Mouse (Mus musculus) liver, embryonic 14.5 days (tissue): ENCODE results near the gene Hist1h4f. TPM values are rescaled to one million over a fixed set of nuclear protein-coding genes. Genes with fewer than 3 reads are reported as not detected.

Experiments used
- ATAC-seq: fragments of 200-750 bp; cut with Nextera tagmentation; 2 replicates; pipeline ENCODE4 v1.8.0; 2017; ENCODE audit warnings: moderate number of reproducible peaks, mild to moderate bottlenecking, moderate library complexity; ENCODE audit not compliant: insufficient read depth
- DNase-seq, 3 experiments: peaks; one replicate each; pipeline ENCODE4 v3.0.0-alpha.2; 2012 to 2013; ENCODE audit warnings: low read depth in 3 of 3, low spot score in 3 of 3
- H3K27ac ChIP-seq: fragments of 300-500 bp; sonication (generic); 2 replicates; pipeline ENCODE4 v1.5.1; 2014; ENCODE audit warnings: moderate library complexity, mild to moderate bottlenecking, control low read depth, inconsistent platforms
- H3K27me3 ChIP-seq: fragments of 300-500 bp; sonication (generic); 2 replicates; pipeline ENCODE4 v1.6.1; 2014; ENCODE audit warnings: mild to moderate bottlenecking, low read length, moderate library complexity; ENCODE audit not compliant: control insufficient read depth, insufficient read depth
- H3K36me3 ChIP-seq: fragments of 300-500 bp; sonication (generic); replicated peaks from 2 replicates; pipeline ENCODE4 v1.6.1; 2014; ENCODE audit warnings: low read depth; ENCODE audit not compliant: control insufficient read depth, insufficient read depth
- H3K4me1 ChIP-seq, 2 experiments: fragments of 200-500 bp in 1 of 2; fragments of 300-500 bp in 1 of 2; sonication (generic) in 1 of 2; replicated peaks; 2 replicates each; pipeline ENCODE4 v1.6.1; 2012 to 2014; ENCODE audit warnings: antibody characterized with exemption in 1 of 2, inconsistent platforms in 1 of 2, low read length in 1 of 2; ENCODE audit not compliant: control insufficient read depth in 2 of 2, insufficient read depth in 2 of 2
- H3K4me2 ChIP-seq: fragments of 300-500 bp; sonication (generic); 2 replicates; pipeline ENCODE4 v1.6.1; 2014; ENCODE audit warnings: low read depth, mild to moderate bottlenecking, control low read depth, moderate library complexity
- H3K4me3 ChIP-seq, 2 experiments: fragments of 200-500 bp in 1 of 2; fragments of 300-500 bp in 1 of 2; sonication (generic) in 1 of 2; 2 replicates each; pipeline ENCODE4 v1.5.1; 2012 to 2014; ENCODE audit warnings: low read depth in 2 of 2, low read length in 2 of 2, mild to moderate bottlenecking in 2 of 2, control low read depth in 1 of 2, inconsistent platforms in 1 of 2, moderate library complexity in 1 of 2; ENCODE audit not compliant: insufficient read depth in 1 of 2
- H3K9ac ChIP-seq: fragments of 300-500 bp; sonication (generic); replicated peaks from 2 replicates; pipeline ENCODE4 v1.6.1; 2014; ENCODE audit warnings: mild to moderate bottlenecking, control low read depth, moderate library complexity
- H3K9me3 ChIP-seq: fragments of 300-500 bp; sonication (generic); 2 replicates; pipeline ENCODE4 v1.6.1; 2016; ENCODE audit warnings: low read length, mixed read lengths; ENCODE audit not compliant: control insufficient read depth
- CTCF ChIP-seq: IDR thresholded peaks from 2 replicates; pipeline ENCODE4 v1.5.1; 2016; ENCODE audit warnings: antibody characterized with exemption, low read depth, control low read depth
- EP300 ChIP-seq: IDR thresholded peaks from 2 replicates; pipeline ENCODE4 v1.6.1; 2016; ENCODE audit warnings: antibody characterized with exemption, low read depth
- WGBS: fragments of 180-500 bp; shearing (Covaris S2); extraction: QIAGEN DNeasy Blood & Tissue Kit; methylation state at CpG from one replicate; pipeline ENCODE4 v1.1.7; 2014; ENCODE audit not compliant: insufficient replicate concordance; 5-methylcytosine and 5-hydroxymethylcytosine counted together
- polyA plus RNA-seq, 2 experiments: library from polyadenylated mRNA; depleted of rRNA in 1 of 2; stranded (reverse) in 1 of 2; unstranded in 1 of 2; fragments of >200 nt; fragmentation: Nextera tagmentation in 1 of 2; extraction: Ambion mirVana in 1 of 2; gene quantifications; 2 replicates each; pipeline versions ENCODE4 v1.2.1 to v1.2.3; 2012 to 2014

The Hist1h4f gene
- polyA plus RNA-seq, 2 experiments, result 0.75 to 17.8 TPM

- peaks cover 25 to 34% of the 10 kb centered on the region in 2 experiments for H3K4me1 ChIP-seq
- no peak for TF ChIP-seq CTCF
- no peak for TF ChIP-seq EP300
- DNase-seq (no peak), ATAC-seq (peak; percentile 42; the same call in 1 of the 2 replicates)
- no peaks in the 10 kb centered on the region for H3K9me3 ChIP-seq
- H3K9ac ChIP-seq, result peak overlapping the region; percentile 9; the same call in 1 of the 2 replicates
- WGBS, result 10% methylated on average over 14 of the region's 14 CpGs
- no peak overlapping the region for H3K27ac ChIP-seq
- H3K36me3 ChIP-seq, result no peaks in the 10 kb centered on the region
- H3K27me3 ChIP-seq, result no peaks in the 10 kb centered on the region
- peak overlapping the region; percentile 38 to 53 for H3K4me3 ChIP-seq
- H3K4me2 ChIP-seq, result peak overlapping the region; percentile 75
These were observed 44.5 kb downstream of the Hist1h4f start for GRCm38 (mm10) chr13:23506819-23507515.

- Histone ChIP-seq H3K4me2 (peak overlapping the region; percentile 75), H3K36me3 (no peaks in the 10 kb centered on the region), H3K4me3 (peak overlapping the region; percentile 53 to 54; a peak in 3 of 4 replicates), H3K27me3 (no peaks in the 10 kb centered on the region), H3K9me3 (no peaks in the 10 kb centered on the region), H3K27ac (no peak overlapping the region), H3K9ac (peak overlapping the region; percentile 74; the same call in 1 of the 2 replicates), H3K4me1 (peaks cover 28 to 37% of the 10 kb centered on the region in 2 experiments)
- ATAC-seq (peak; percentile 64; the same call in 1 of the 2 replicates), DNase-seq (no peak)
- WGBS, result under 1% methylated on average over 13 of the region's 13 CpGs
- TF ChIP-seq CTCF (no peak), EP300 (0 out of 2 replicates have a peak, but pooled peaks have one; percentile 10)
These were observed 45.1 kb downstream of the Hist1h4f start for GRCm38 (mm10) chr13:23506351-23506750.

- Histone ChIP-seq H3K4me3 (peak overlapping the region; percentile 53 to 54), H3K36me3 (no peaks in the 10 kb centered on the region), H3K4me2 (peak overlapping the region; percentile 75), H3K4me1 (peaks cover 28 to 37% of the 10 kb centered on the region in 2 experiments), H3K27ac (peak overlapping the region; percentile 35), H3K9me3 (no peaks in the 10 kb centered on the region), H3K9ac (peak overlapping the region; percentile 74), H3K27me3 (no peaks in the 10 kb centered on the region)
- ATAC-seq (peak; percentile 48), DNase-seq (no peak)
- TF ChIP-seq EP300 (no peak), CTCF (no peak)
- WGBS, result 3% methylated on average over 14 of the region's 14 CpGs
These were observed 45.6 kb downstream of the Hist1h4f start for GRCm38 (mm10) chr13:23505662-23506345.

- H3K9me3 ChIP-seq, result no peaks in the 10 kb centered on the region
- peak in 1 of 3 experiments; percentile 67 for DNase-seq
- no peaks in the 10 kb centered on the region for H3K27me3 ChIP-seq
- under 1% methylated on average over 9 of the region's 9 CpGs for WGBS
- H3K4me3 ChIP-seq, result peak overlapping the region in 1 of 2 experiments; percentile 23; a peak in 1 of 4 replicates
- TF ChIP-seq CTCF (no peak), EP300 (no peak; the same call in 1 of the 2 replicates)
- H3K4me1 ChIP-seq, result peaks cover 28 to 43% of the 10 kb centered on the region in 2 experiments
- peak overlapping the region; percentile 57 for H3K4me2 ChIP-seq
- no peak overlapping the region; the same call in 1 of the 2 replicates for H3K9ac ChIP-seq
- no peak for ATAC-seq
- H3K27ac ChIP-seq, result no peak overlapping the region
- no peaks in the 10 kb centered on the region for H3K36me3 ChIP-seq
These were observed 47.7 kb downstream of the Hist1h4f start for GRCm38 (mm10) chr13:23503797-23504196.

- whole genome bisulfite sequencing, result 57% methylated on average over 4 of the region's 4 CpGs
- Histone ChIP-seq H3K9ac (no peak overlapping the region), H3K9me3 (no peaks in the 10 kb centered on the region), H3K27me3 (no peaks in the 10 kb centered on the region), H3K27ac (no peak overlapping the region), H3K4me3 (no peak overlapping the region), H3K4me1 (peaks cover 28 to 47% of the 10 kb centered on the region in 2 experiments), H3K36me3 (no peaks in the 10 kb centered on the region), H3K4me2 (no peak overlapping the region; the same call in 1 of the 2 replicates)
- ATAC-seq (no peak), DNase-seq (no peak)
- TF ChIP-seq EP300 (no peak), CTCF (no peak)
These were observed 48.5 kb downstream of the Hist1h4f start for GRCm38 (mm10) chr13:23502916-23503315.
